Mouse (Mus musculus) heart, postnatal 4 days (tissue): ENCODE measurements around the gene Olfr1366. TPM values are rescaled to one million over a fixed set of nuclear protein-coding genes. Genes with fewer than 3 reads are reported as not detected.
"Not testable (repeated sequence)": the region's sequence is repeated elsewhere in the genome, so short reads cannot be mapped to it uniquely, and the experiment has no call there.

ENCODE experiments used
- DNase-seq: peaks from one replicate; pipeline ENCODE4 v3.0.0; 2021
- total RNA-seq, 2 experiments: library from RNA; stranded (reverse); gene quantifications; 2 replicates each; pipeline ENCODE4 v1.2.3; 2021

The Olfr1366 gene
- total RNA-seq = not detected

- DNase-seq = no peak
Observed at GRCm38 (mm10) chr13:21542708-21543107, at the start of gene Olfr1366. Gene Olfr1366 (minus strand): TSS chr13:21542808.

GRCm38 (mm10) chr13:21591618-21592017 lies 49.0 kb upstream of the Olfr1366 start:
- no peak for DNase-seq

GRCm38 (mm10) chr13:21581659-21582058 lies 39.1 kb upstream of the Olfr1366 start, which contains the start of gene Olfr1364:
Gene Olfr1364 (minus strand): TSS chr13:21581759.
- no peak for DNase-seq

GRCm38 (mm10) chr13:21559793-21560192 lies 17.2 kb upstream of the Olfr1366 start, which contains the start of gene Olfr1535:
Gene Olfr1535 (minus strand): TSS chr13:21559893.
- no peak for DNase-seq

GRCm38 (mm10) chr13:21550416-21551110 lies 8.0 kb upstream of the Olfr1366 start:
- no peak for DNase-seq

GRCm38 (mm10) chr13:21549487-21549886 lies 6.9 kb upstream of the Olfr1366 start:
- DNase-seq = no peak

- DNase-seq = peak; percentile 89
Observed at GRCm38 (mm10) chr13:21530781-21531201, 11.8 kb downstream of the Olfr1366 start, which contains the start of gene Zkscan8. Gene Zkscan8 (minus strand): TSS chr13:21531120.

GRCm38 (mm10) chr13:21530136-21530535 lies 12.5 kb downstream of the Olfr1366 start:
- DNase-seq = no peak

GRCm38 (mm10) chr13:21506221-21506649 lies 36.4 kb downstream of the Olfr1366 start:
- peak; percentile 80 for DNase-seq

- no peak for DNase-seq
Observed at GRCm38 (mm10) chr13:21502296-21502695, 40.3 kb downstream of the Olfr1366 start.

- not testable (repeated sequence) for DNase-seq
Observed at GRCm38 (mm10) chr13:21501182-21501581, 41.4 kb downstream of the Olfr1366 start, which contains the start of gene Gm11273. Gene Gm11273 (minus strand): TSS chr13:21501418.

- DNase-seq = peak; percentile 17
Observed at GRCm38 (mm10) chr13:21495080-21495479, 47.5 kb downstream of the Olfr1366 start, which contains the start of gene AK157302. Gene AK157302 (plus strand): TSS chr13:21495223.

- no peak for DNase-seq
Observed at GRCm38 (mm10) chr13:21492847-21493246, 49.8 kb downstream of the Olfr1366 start.

- DNase-seq = no peak
Observed at GRCm38 (mm10) chr13:21486881-21487280, 55.7 kb downstream of the Olfr1366 start.

Other genes starting within 250 kb of the Olfr1366 start
- gene Gpx6, start 230.7 kb downstream of the Olfr1366 start, total RNA-seq = not detected
- not detected for gene Olfr1367, start 195.9 kb downstream of the Olfr1366 start, total RNA-seq
- 1 to 10 TPM; 6.6 to 7.5 TPM for gene Zscan12, start 180.0 kb downstream of the Olfr1366 start, total RNA-seq
- 10 to 100 TPM; 37.9 to 43.5 TPM for gene Zkscan3, start 140.1 kb downstream of the Olfr1366 start, total RNA-seq
- under 1 TPM; 0.61 to 0.71 TPM for gene Pgbd1, start 101.8 kb downstream of the Olfr1366 start, total RNA-seq
- gene Zscan26, start 89.1 kb downstream of the Olfr1366 start, total RNA-seq = 10 to 100 TPM; 17.7 to 19.1 TPM
- gene Nkapl, start 74.3 kb downstream of the Olfr1366 start, total RNA-seq = under 1 TPM; 0.47 to 0.91 TPM
- 1 to 10 TPM; 1.1 to 1.4 TPM for gene Zkscan4, start 63.9 kb downstream of the Olfr1366 start, total RNA-seq
- gene Gm10065, start 63.4 kb downstream of the Olfr1366 start, total RNA-seq = not detected
- gene AK157302, start 47.6 kb downstream of the Olfr1366 start, total RNA-seq = 10 to 100 TPM; 21.1 to 21.9 TPM
- gene Gm11273, start 41.4 kb downstream of the Olfr1366 start, total RNA-seq = 100 to 1,000 TPM; 183 to 189 TPM
- 10 to 100 TPM; 15.1 to 16.5 TPM for gene Zkscan8, start 11.7 kb downstream of the Olfr1366 start, total RNA-seq
- gene Olfr1535, start 17.1 kb upstream of the Olfr1366 start, total RNA-seq = not detected
- not detected for gene Olfr1364, start 39.0 kb upstream of the Olfr1366 start, total RNA-seq
- not detected for gene Olfr1362, start 71.2 kb upstream of the Olfr1366 start, total RNA-seq
- not detected for gene Olfr11, start 99.7 kb upstream of the Olfr1366 start, total RNA-seq
- not detected for gene Olfr1361, start 120.6 kb upstream of the Olfr1366 start, total RNA-seq
- gene Olfr1360, start 134.6 kb upstream of the Olfr1366 start, total RNA-seq = not detected
- gene Olfr1359, start 155.3 kb upstream of the Olfr1366 start, total RNA-seq = not detected
- 100 to 1,000 TPM; 413 to 441 TPM for gene Hist1h2bl, start 173.3 kb upstream of the Olfr1366 start, total RNA-seq
- 100 to 1,000 TPM; 376 to 467 TPM for gene Hist1h2ai, start 173.6 kb upstream of the Olfr1366 start, total RNA-seq
- gene Hist1h3h, start 174.9 kb upstream of the Olfr1366 start, total RNA-seq = 100 to 1,000 TPM; 719 to 727 TPM
- gene Hist1h2bm, start 179.2 kb upstream of the Olfr1366 start, total RNA-seq = 100 to 1,000 TPM; 135 to 139 TPM
- 10 to 100 TPM; 84.6 to 87.5 TPM for gene Hist1h4j, start 192.3 kb upstream of the Olfr1366 start, total RNA-seq
- 1,000 to 10,000 TPM in 1 of 2 experiments, 100 to 1,000 TPM in 1; 995 to 1,039 TPM for gene Hist1h4k, start 207.7 kb upstream of the Olfr1366 start, total RNA-seq
- gene Hist1h2ak, start 211.0 kb upstream of the Olfr1366 start, total RNA-seq = 100 to 1,000 TPM; 186 to 191 TPM
- gene Hist1h2bn, start 211.3 kb upstream of the Olfr1366 start, total RNA-seq = 100 to 1,000 TPM; 295 to 300 TPM
- gene Hist1h1b, start 237.8 kb upstream of the Olfr1366 start, total RNA-seq = 100 to 1,000 TPM; 295 to 307 TPM
- gene Hist1h3i, start 240.6 kb upstream of the Olfr1366 start, total RNA-seq = 100 to 1,000 TPM; 504 to 518 TPM
- gene Hist1h2an, start 244.4 kb upstream of the Olfr1366 start, total RNA-seq = 100 to 1,000 TPM in 1 of 2 experiments, 10 to 100 TPM in 1; 94.5 to 114 TPM
- 100 to 1,000 TPM; 213 to 224 TPM for gene Hist1h2bp, start 244.7 kb upstream of the Olfr1366 start, total RNA-seq